Mouse (Mus musculus): ENCODE results near the gene Csf1.

DNA sequence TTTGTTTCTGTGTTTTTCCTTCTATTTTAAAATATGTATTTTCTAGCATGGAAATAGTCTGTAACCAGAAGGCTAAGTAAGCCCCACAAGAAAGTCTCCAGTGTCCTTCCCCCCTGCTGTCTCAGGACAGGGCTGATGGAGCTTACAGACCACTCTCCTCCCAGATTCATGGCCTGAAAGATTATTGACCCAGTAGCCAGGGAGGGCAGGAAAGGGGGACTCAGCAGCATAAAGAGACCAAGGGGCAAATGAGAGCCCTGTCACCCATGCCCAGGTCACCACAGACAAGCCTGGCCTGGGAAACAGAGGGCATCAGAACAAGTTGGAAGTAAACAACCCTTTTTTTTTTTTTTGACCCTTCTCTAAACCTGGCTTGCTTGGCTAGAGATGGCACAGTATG lies 18.9 kb downstream of the Csf1 start:
- TF ChIP-seq POLR2A (IDR thresholded peaks at IDR 0.05; ENCODE audit: low read depth, low read length), result no peak
- no peak for TF ChIP-seq CTCF (conservative IDR thresholded peaks at IDR 0.05; ENCODE audit: insufficient read depth, insufficient read length, low read depth, low read length)
